Mouse (Mus musculus): ENCODE data around the gene Cpne9.
"Not testable (repeated sequence)": the region's sequence is repeated elsewhere in the genome, so short reads cannot be mapped to it uniquely, and the experiment has no call there.

Gene Cpne9

GRCm38 (mm10) chr6:113290346-113290745, 8.2 kb downstream of the Cpne9 start:
- DNase-seq (ENCODE audit: low spot score in 2 of 2): no peak

- DNase-seq (ENCODE audit: low spot score in 2 of 2): no peak
These were observed 10.8 kb downstream of the Cpne9 start for GRCm38 (mm10) chr6:113292938-113293337.

GRCm38 (mm10) chr6:113296046-113296445, 13.9 kb downstream of the Cpne9 start:
- DNase-seq (ENCODE audit: low spot score in 2 of 2): no peak

GRCm38 (mm10) chr6:113296639-113297038, 14.5 kb downstream of the Cpne9 start:
- DNase-seq (ENCODE audit: low spot score in 2 of 2): no peak

GRCm38 (mm10) chr6:113301350-113301749, 19.2 kb downstream of the Cpne9 start:
- no peak for DNase-seq (ENCODE audit: low spot score in 2 of 2)

- no peak for DNase-seq (ENCODE audit: low spot score in 2 of 2)
These were observed 20.2 kb downstream of the Cpne9 start for GRCm38 (mm10) chr6:113302258-113302657.

GRCm38 (mm10) chr6:113306322-113306985, 24.3 kb downstream of the Cpne9 start:
- DNase-seq (ENCODE audit: low spot score in 2 of 2): peak; percentile 98

- DNase-seq (ENCODE audit: low spot score in 2 of 2): no peak
These were observed 24.9 kb downstream of the Cpne9 start, which contains the start of gene Brpf1 for GRCm38 (mm10) chr6:113306986-113307349. Gene Brpf1 (plus strand): TSS chr6:113307137.

GRCm38 (mm10) chr6:113307481-113308121, 25.5 kb downstream of the Cpne9 start:
- peak in 1 of 2 experiments; percentile 39 for DNase-seq (ENCODE audit: low spot score in 2 of 2)

- DNase-seq (ENCODE audit: low spot score in 2 of 2): peak in 1 of 2 experiments; percentile 32
These were observed 26.0 kb downstream of the Cpne9 start for GRCm38 (mm10) chr6:113308141-113308540.

- no peak for DNase-seq (ENCODE audit: low spot score in 2 of 2)
These were observed 33.9 kb downstream of the Cpne9 start for GRCm38 (mm10) chr6:113315972-113316371.

GRCm38 (mm10) chr6:113326533-113327315, 44.6 kb downstream of the Cpne9 start, which contains the start of gene Ogg1:
Gene Ogg1 (plus strand): TSS chr6:113326972.
- DNase-seq (ENCODE audit: low spot score in 2 of 2): peak; percentile 91 to 93

- no peak for DNase-seq (ENCODE audit: low spot score in 2 of 2)
These were observed 47.3 kb downstream of the Cpne9 start for GRCm38 (mm10) chr6:113329396-113329795.

- DNase-seq (ENCODE audit: low spot score in 2 of 2): no peak
These were observed 48.4 kb downstream of the Cpne9 start for GRCm38 (mm10) chr6:113330547-113330946.

GRCm38 (mm10) chr6:113331721-113332120, 49.6 kb downstream of the Cpne9 start:
- no peak for DNase-seq (ENCODE audit: low spot score in 2 of 2)

GRCm38 (mm10) chr6:113332734-113333133, 50.6 kb downstream of the Cpne9 start:
- DNase-seq (ENCODE audit: low spot score in 2 of 2): not testable (repeated sequence)

- no peak for DNase-seq (ENCODE audit: low spot score in 2 of 2)
These were observed 51.2 kb downstream of the Cpne9 start for GRCm38 (mm10) chr6:113333137-113333950.

- DNase-seq (ENCODE audit: low spot score in 2 of 2): no peak
These were observed 52.1 kb downstream of the Cpne9 start for GRCm38 (mm10) chr6:113334216-113334615.

- DNase-seq (ENCODE audit: low spot score in 2 of 2): no peak
These were observed 54.9 kb downstream of the Cpne9 start for GRCm38 (mm10) chr6:113336852-113337620.

GRCm38 (mm10) chr6:113341574-113341973, 59.5 kb downstream of the Cpne9 start:
- DNase-seq (ENCODE audit: low spot score in 2 of 2): no peak

- DNase-seq (ENCODE audit: low spot score in 2 of 2): no peak
These were observed 60.2 kb downstream of the Cpne9 start for GRCm38 (mm10) chr6:113342297-113342696.

Data from spleen, postnatal 14 days (tissue).